Mouse (Mus musculus) frontal cortex, postnatal 25 days (tissue): ENCODE measurements around the gene Serpinb3c.
A peak's percentile ranks its signal among the peaks of the same experiment; 100 is the strongest.
"Not testable (repeated sequence)": the region's sequence is repeated elsewhere in the genome, so short reads cannot be mapped to it uniquely, and the experiment has no call there.

Experiments used
- DNase-seq, 2 experiments: peaks; one replicate each; pipeline ENCODE4 v3.0.0; 2022; ENCODE audit warnings: low spot score in 2 of 2

Gene Serpinb3c

DNA sequence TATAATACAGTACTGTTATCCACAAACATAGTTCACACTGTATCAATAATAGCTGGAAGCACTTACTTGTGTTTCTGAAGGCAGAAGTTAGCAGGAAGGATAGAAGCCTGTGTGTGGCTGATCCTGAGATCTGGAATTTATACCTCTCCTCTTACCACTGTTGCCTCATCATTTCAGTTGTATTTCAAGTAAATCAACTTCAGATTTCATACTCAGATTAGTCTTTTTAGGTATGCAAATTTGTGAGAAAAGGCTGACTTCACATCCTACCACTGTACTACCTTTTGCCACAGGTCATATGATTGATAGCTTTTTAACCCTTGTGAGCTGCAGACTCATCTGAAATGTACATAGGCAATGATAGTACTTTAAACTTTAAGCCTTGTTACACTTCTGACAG is at the start of gene Serpinb3c, which contains the start of gene Serpinb3b:
Gene Serpinb3c, minus strand, starts transcription at position 111 of the 400 bp plus-strand sequence.
Gene Serpinb3b, minus strand, starts transcription at position 101 of the 400 bp plus-strand sequence.
- not testable (repeated sequence) for DNase-seq

DNA sequence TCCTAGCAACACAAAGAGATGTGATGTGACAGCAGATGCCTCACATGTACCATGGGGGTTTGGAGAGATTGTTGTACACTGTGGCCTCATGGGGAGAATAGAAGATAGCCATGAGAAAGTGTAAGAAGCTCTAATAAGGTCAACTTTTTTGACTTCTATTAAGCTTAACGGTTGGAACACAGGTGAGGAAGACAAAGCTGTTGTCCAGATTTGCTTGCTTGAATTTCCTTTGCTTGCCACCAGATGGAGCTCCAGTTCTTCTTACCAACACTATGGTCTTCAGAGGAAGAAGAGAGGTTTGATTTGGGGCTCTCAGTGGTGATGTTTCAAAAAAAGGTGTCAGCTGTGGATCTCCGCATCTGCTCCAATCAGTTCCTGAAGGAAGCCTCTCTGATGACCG is 35.0 kb downstream of the Serpinb3c start:
- DNase-seq, result peak; percentile 3 to 5
